In the genomic region with DNA sequence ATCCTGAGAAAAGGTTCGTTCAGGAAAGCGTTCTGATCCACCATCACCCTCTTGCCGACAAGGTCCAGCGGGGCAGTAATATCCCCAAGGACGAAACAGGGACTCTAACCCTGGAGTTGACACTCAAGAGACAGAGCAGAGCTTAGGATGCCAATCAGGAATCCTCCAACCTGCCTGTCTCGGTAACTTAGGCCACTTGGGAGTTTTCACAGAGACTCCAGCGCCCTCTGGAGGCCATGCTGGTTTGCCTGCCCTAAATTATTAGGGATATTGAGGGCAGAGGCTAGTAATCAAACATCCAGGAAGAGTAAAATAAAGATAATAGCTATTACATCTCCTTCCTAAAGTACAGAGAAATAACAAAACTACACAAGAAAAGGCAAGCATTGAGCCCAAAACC, we compare ENCODE assay signal across 9 mouse cellular contexts. TPM values are rescaled to one million over a fixed set of nuclear protein-coding genes. Genes with fewer than 3 reads are reported as not detected.
DNase-seq lines count a peak whose midpoint lies in the region; ATAC-seq and TF ChIP-seq lines count a peak whose summit lies in the region.
"Had no signal": no experiment of that assay in that cellular context is flagged by ENCODE, and none has a peak within 500 bp of the region (broad histone marks: within the 10 kb centered on the region; RNA-seq: fewer than 3 reads in every experiment).

No protein-coding gene starts in this region.

- H3K27me3 ChIP-seq in liver, embryonic 12.5 days (replicated peaks): peaks cover 7% of the 10 kb centered on the region; the same call in 1 of the 2 replicates
- no peaks in the 10 kb centered on the region for H3K27me3 ChIP-seq in Patski
- peaks cover 7% of the 10 kb centered on the region; the same call in 1 of the 2 replicates for H3K27me3 ChIP-seq in forebrain, embryonic 13.5 days
- H3K27me3 ChIP-seq: lung, embryonic 15.5 days had no signal

- H3K4me1 ChIP-seq in liver, embryonic 12.5 days: no peaks in the 10 kb centered on the region
- H3K4me1 ChIP-seq in forebrain, embryonic 13.5 days: no peaks in the 10 kb centered on the region
- H3K4me1 ChIP-seq: lung, embryonic 15.5 days had no signal

- H3K36me3 ChIP-seq in liver, embryonic 12.5 days: no peaks in the 10 kb centered on the region
- no peaks in the 10 kb centered on the region for H3K36me3 ChIP-seq in forebrain, embryonic 13.5 days (ENCODE audit: poor library complexity, severe bottlenecking)
- H3K36me3 ChIP-seq: lung, embryonic 15.5 days had no signal

- no peak for ATAC-seq in liver, embryonic 12.5 days
- ATAC-seq in Patski: no peak
- no peak for ATAC-seq in forebrain, embryonic 13.5 days

- no peaks in the 10 kb centered on the region for H3K9me3 ChIP-seq in liver, embryonic 12.5 days (replicated peaks)
- no peaks in the 10 kb centered on the region for H3K9me3 ChIP-seq in forebrain, embryonic 13.5 days (replicated peaks)
- H3K9me3 ChIP-seq: lung, embryonic 15.5 days had no signal

- TF ChIP-seq CTCF in Patski (IDR thresholded peaks at IDR 0.05): peak; percentile 62
- peak; percentile 84 for TF ChIP-seq CTCF in gastrocnemius, adult 2 months (IDR thresholded peaks at IDR 0.05)

- POLR2A ChIA-PET in Patski (lab: Charles Lee): interaction anchor here (0.5 to 1.7 kb wide), 2 partner anchors 136 to 771 kb away, joined by 3 to 4 read pairs; no protein-coding TSS in a partner anchor

- H3K4me2 ChIP-seq in liver, embryonic 12.5 days: no peak overlapping the region
- no peak overlapping the region for H3K4me2 ChIP-seq in forebrain, embryonic 13.5 days
- H3K4me2 ChIP-seq: lung, embryonic 15.5 days had no signal

- no peak overlapping the region for H3K4me3 ChIP-seq in liver, embryonic 12.5 days
- no peak overlapping the region for H3K4me3 ChIP-seq in gastrocnemius, adult 2 months
- no peak overlapping the region for H3K4me3 ChIP-seq in forebrain, embryonic 13.5 days
- H3K4me3 ChIP-seq: lung, embryonic 15.5 days had no signal

- intact Hi-C loops in gastrocnemius, adult 2 months (cut with DNase I): loop anchor here (1.0 kb wide), 1 partner anchor 166 kb away; no protein-coding TSS in a partner anchor

- no peak overlapping the region for H3K27ac ChIP-seq in liver, embryonic 12.5 days
- H3K27ac ChIP-seq in gastrocnemius, adult 2 months: peak overlapping the region; percentile 4; the same call in 1 of the 2 replicates
- H3K27ac ChIP-seq in forebrain, embryonic 13.5 days: no peak overlapping the region
- H3K27ac ChIP-seq: lung, embryonic 15.5 days had no signal

- in situ Hi-C loops in Patski (cut with MboI; ENCODE audit: low pct_unique_long_range_greater_than_20kb): no loop called here

- CTCF ChIA-PET in Patski (lab: Charles Lee): interaction anchor here (0.7 to 3.4 kb wide), 17 partner anchors 10 to 187 kb away, joined by 3 to 22 read pairs (median 4); a partner anchor contains a TSS

- no peak overlapping the region for H3K9ac ChIP-seq in liver, embryonic 12.5 days
- H3K9ac ChIP-seq in forebrain, embryonic 13.5 days: no peak overlapping the region
- H3K9ac ChIP-seq: lung, embryonic 15.5 days had no signal

- 32% methylated on average over 7 of the region's 7 CpGs for WGBS in liver, embryonic 12.5 days (ENCODE audit: insufficient replicate concordance)
- WGBS in forebrain, embryonic 13.5 days: 43% methylated on average over 7 of the region's 7 CpGs

- peak; percentile 69 for DNase-seq in liver
- DNase-seq in Patski (ENCODE audit: low read depth, low spot score): no peak
- peak; percentile 33 for DNase-seq in c-Kit-positive CD71-positive TER-119-positive erythroid progenitor cells, embryonic 14.5 days (ENCODE audit: low spot score)
- DNase-seq in gastrocnemius, adult 2 months: peak; percentile 79
- peak; percentile 51 to 88 for DNase-seq in layer of hippocampus, postnatal 25 days (ENCODE audit: extremely low spot score in 1 of 2, low spot score in 1 of 2)
- DNase-seq in ovary, adult 18-20 months (ENCODE audit: low spot score): peak; percentile 18

RNA-seq across cellular contexts. Expression of a gene that starts 54.0 kb away (rescaled TPM):
- 5.5 and 5.8 TPM in 2 replicates for polyA plus RNA-seq in liver, embryonic 12.5 days (2016; fragmentation: Nextera tagmentation; extraction: Ambion mirVana)
- 2.1 TPM for polyA plus RNA-seq in Patski (2021)
- under 1 TPM; 0.31 to 0.33 TPM for total RNA-seq in gastrocnemius, adult 2 months (2021)
- total RNA-seq in layer of hippocampus, postnatal 25 days (2021): not detected
- polyA plus RNA-seq in forebrain, embryonic 13.5 days (2015; fragmentation: Nextera tagmentation; extraction: Ambion mirVana): 3.0 and 4.1 TPM in 2 replicates
